Mouse (Mus musculus) MEL (cell line): ENCODE measurements around the gene Igf2bp3. TPM values are rescaled to one million over a fixed set of nuclear protein-coding genes. Genes with fewer than 3 reads are reported as not detected.

ENCODE experiments used
- DNase-seq: peaks from one replicate; pipeline ENCODE4 v3.0.0; 2011; ENCODE audit warnings: low read depth, low spot score
- H3K27ac ChIP-seq: 2 replicates; pipeline ENCODE4 v1.5.1; 2012; ENCODE audit warnings: low read depth, mild to moderate bottlenecking, control low read depth, low read length, moderate library complexity; ENCODE audit not compliant: control insufficient read depth
- H3K27me3 ChIP-seq, 2 experiments: fragments of 150-350 bp in 1 of 2; sonication (generic) in 1 of 2; 2 replicates each; pipeline ENCODE4 v1.6.1; 2012; ENCODE audit warnings: low read length in 2 of 2, mild to moderate bottlenecking in 2 of 2, improper control_type of control experiment in 1 of 2, moderate library complexity in 1 of 2; ENCODE audit not compliant: insufficient read depth in 2 of 2, control insufficient read depth in 1 of 2
- H3K36me3 ChIP-seq, 2 experiments: 2 replicates each; pipeline ENCODE4 v1.6.1; 2012 to 2014; ENCODE audit warnings: low read length in 2 of 2, improper control_type of control experiment in 1 of 2, inconsistent platforms in 1 of 2, mild to moderate bottlenecking in 1 of 2; ENCODE audit not compliant: insufficient read depth in 2 of 2, control insufficient read depth in 1 of 2
- H3K4me1 ChIP-seq, 2 experiments: fragments of 150-350 bp in 1 of 2; sonication (generic) in 1 of 2; 2 replicates each; pipeline ENCODE4 v1.6.1; 2012; ENCODE audit warnings: low read length in 2 of 2, improper control_type of control experiment in 1 of 2, mild to moderate bottlenecking in 1 of 2; ENCODE audit not compliant: insufficient read depth in 2 of 2, control insufficient read depth in 1 of 2
- H3K4me3 ChIP-seq, 2 experiments: fragments of 150-350 bp in 1 of 2; sonication (generic) in 1 of 2; 2 replicates each; pipeline ENCODE4 v1.5.1; 2012; ENCODE audit warnings: low read depth in 2 of 2, low read length in 2 of 2, mild to moderate bottlenecking in 2 of 2, moderate library complexity in 2 of 2, control low read depth in 1 of 2, improper control_type of control experiment in 1 of 2; ENCODE audit not compliant: control insufficient read depth in 1 of 2, insufficient read depth in 1 of 2
- H3K79me2 ChIP-seq: 2 replicates; pipeline ENCODE4 v1.6.1; 2012; ENCODE audit warnings: mild to moderate bottlenecking, low read length, moderate library complexity; ENCODE audit not compliant: control insufficient read depth, poor library complexity, insufficient read depth
- H3K9ac ChIP-seq: 2 replicates; pipeline ENCODE4 v1.6.1; 2012; ENCODE audit warnings: low read depth, mild to moderate bottlenecking, control low read depth, low read length, moderate library complexity; ENCODE audit not compliant: control insufficient read depth, poor library complexity, severe bottlenecking
- H3K9me3 ChIP-seq: fragments of 150-350 bp; sonication (generic); replicated peaks from 2 replicates; pipeline ENCODE4 v1.6.1; 2012; ENCODE audit warnings: mild to moderate bottlenecking, low read length, improper control_type of control experiment, moderate library complexity; ENCODE audit not compliant: insufficient read depth
- BHLHE40 ChIP-seq: IDR thresholded peaks from 2 replicates; pipeline ENCODE4 v1.6.1; 2012; ENCODE audit warnings: low read depth, mild to moderate bottlenecking, inconsistent platforms, low read length, improper control_type of control experiment, borderline replicate concordance
- CHD2 ChIP-seq: IDR thresholded peaks from 2 replicates; pipeline ENCODE4 v1.6.1; 2011; ENCODE audit warnings: low read length, improper control_type of control experiment
- GABPA ChIP-seq: IDR thresholded peaks from 2 replicates; pipeline ENCODE4 v1.6.1; 2012; ENCODE audit warnings: low read depth, mild to moderate bottlenecking, inconsistent platforms, low read length, improper control_type of control experiment, moderate library complexity
- GATA1 ChIP-seq: IDR thresholded peaks from 2 replicates; pipeline ENCODE4 v1.6.1; 2011; ENCODE audit warnings: low read depth, low read length, improper control_type of control experiment
- HCFC1 ChIP-seq: IDR thresholded peaks from 2 replicates; pipeline ENCODE4 v1.6.1; 2012; ENCODE audit warnings: low read depth, mild to moderate bottlenecking, inconsistent platforms, low read length, improper control_type of control experiment, moderate library complexity
- MAFK ChIP-seq: IDR thresholded peaks from 2 replicates; pipeline ENCODE4 v1.6.1; 2011; ENCODE audit warnings: low read depth, mild to moderate bottlenecking, low read length, improper control_type of control experiment, borderline replicate concordance
- MAX ChIP-seq: IDR thresholded peaks from 2 replicates; pipeline ENCODE4 v1.6.1; 2011; ENCODE audit warnings: low read length, improper control_type of control experiment
- MAZ ChIP-seq: IDR thresholded peaks from 2 replicates; pipeline ENCODE4 v1.6.1; 2012; ENCODE audit warnings: low read depth, mild to moderate bottlenecking, inconsistent platforms, low read length, improper control_type of control experiment
- MXI1 ChIP-seq: IDR thresholded peaks from 2 replicates; pipeline ENCODE4 v1.6.1; 2011; ENCODE audit warnings: mild to moderate bottlenecking, low read depth, low read length, improper control_type of control experiment
- MYB ChIP-seq: IDR thresholded peaks from 2 replicates; pipeline ENCODE4 v1.6.1; 2011; ENCODE audit warnings: mild to moderate bottlenecking, low read depth, low read length, improper control_type of control experiment
- NELFE ChIP-seq: IDR thresholded peaks from 2 replicates; pipeline ENCODE4 v1.6.1; 2011; ENCODE audit warnings: low read depth, low read length, improper control_type of control experiment
- NRF1 ChIP-seq: IDR thresholded peaks from 2 replicates; pipeline ENCODE4 v1.6.1; 2014; ENCODE audit warnings: low read depth, mild to moderate bottlenecking, inconsistent platforms, low read length, improper control_type of control experiment, moderate library complexity; ENCODE audit not compliant: poor library complexity, insufficient read depth, severe bottlenecking
- POLR2AphosphoS5 ChIP-seq: IDR thresholded peaks from 2 replicates; pipeline ENCODE4 v1.6.1; 2012; ENCODE audit warnings: low read depth, borderline replicate concordance, mild to moderate bottlenecking, inconsistent platforms, low read length, moderate library complexity, mixed read lengths
- RCOR1 ChIP-seq: IDR thresholded peaks from 2 replicates; pipeline ENCODE4 v1.6.1; 2012; ENCODE audit warnings: low read depth, mild to moderate bottlenecking, inconsistent platforms, low read length, improper control_type of control experiment
- TCF12 ChIP-seq: IDR thresholded peaks from 2 replicates; pipeline ENCODE4 v1.6.1; 2014; ENCODE audit warnings: low read depth, mild to moderate bottlenecking, inconsistent platforms, low read length, improper control_type of control experiment, moderate library complexity
- UBTF ChIP-seq: IDR thresholded peaks from 2 replicates; pipeline ENCODE4 v1.6.1; 2012; ENCODE audit warnings: low read depth, mild to moderate bottlenecking, inconsistent platforms, low read length, improper control_type of control experiment, moderate library complexity, borderline replicate concordance; ENCODE audit not compliant: insufficient read depth
- USF2 ChIP-seq, 2 experiments: IDR thresholded peaks; 2 replicates each; pipeline ENCODE4 v1.6.1; 2011 to 2012; ENCODE audit warnings: improper control_type of control experiment in 2 of 2, low read length in 2 of 2, borderline replicate concordance in 1 of 2, inconsistent platforms in 1 of 2, low read depth in 1 of 2, mild to moderate bottlenecking in 1 of 2; ENCODE audit not compliant: insufficient read depth in 1 of 2
- polyA plus RNA-seq, 2 experiments: library from polyadenylated mRNA; stranded (reverse) in 1 of 2; unstranded in 1 of 2; fragments of >175 nt in 1 of 2; fragments of >200 nt in 1 of 2; gene quantifications; 2 replicates each; pipeline versions ENCODE4 v1.2.1 to v1.2.4; 2012; ENCODE audit warnings: low replicate concordance in 2 of 2, low read depth in 1 of 2; ENCODE audit not compliant: insufficient read length in 2 of 2, insufficient read depth in 1 of 2, missing spikeins in 1 of 2
- total RNA-seq: library from RNA; depleted of rRNA; stranded (reverse); fragments of 300-350 nt; gene quantifications from 2 replicates; pipeline ENCODE4 v1.2.3, GENCODE M21; 2012

Igf2bp3 gene
- total and polyA plus RNA-seq, 3 experiments = 0.12 to 0.29 TPM; not detected in 1

DNA sequence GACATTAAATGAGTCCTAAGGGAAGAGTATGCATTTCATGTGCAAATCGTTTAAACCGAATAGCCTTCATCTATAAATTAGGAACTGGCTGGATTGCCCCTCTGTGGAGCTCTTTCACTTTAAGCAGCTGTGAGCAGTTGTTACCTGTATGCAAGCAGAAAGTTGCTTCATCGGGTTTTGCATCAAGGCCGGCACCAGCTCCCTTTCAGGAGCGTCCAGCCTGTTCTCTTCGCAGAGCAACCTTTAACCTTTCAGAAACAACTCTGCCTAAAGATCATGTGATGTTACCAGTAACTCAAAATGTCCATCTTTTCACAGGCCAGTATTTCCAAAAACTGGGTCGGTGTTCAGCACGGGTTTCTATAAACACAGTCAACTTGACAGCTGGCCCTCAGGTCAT lies 167.8 kb downstream of the Igf2bp3 start:
- Histone ChIP-seq H3K36me3 (no peaks in the 10 kb centered on the region), H3K4me1 (no peaks in the 10 kb centered on the region), H3K27ac (no peak overlapping the region), H3K9ac (no peak overlapping the region), H3K27me3 (no peaks in the 10 kb centered on the region; a peak in 2 of 4 replicates), H3K4me3 (no peak overlapping the region), H3K9me3 (no peaks in the 10 kb centered on the region), H3K79me2 (no peaks in the 10 kb centered on the region)
- no peak for TF ChIP-seq BHLHE40
- no peak for TF ChIP-seq USF2 (IDR thresholded peaks at IDR 0.05; ENCODE audit: borderline replicate concordance in 1 of 2, insufficient read depth in 1 of 2, low read depth in 1 of 2, low read length in 2 of 2)
- DNase-seq = no peak

DNA sequence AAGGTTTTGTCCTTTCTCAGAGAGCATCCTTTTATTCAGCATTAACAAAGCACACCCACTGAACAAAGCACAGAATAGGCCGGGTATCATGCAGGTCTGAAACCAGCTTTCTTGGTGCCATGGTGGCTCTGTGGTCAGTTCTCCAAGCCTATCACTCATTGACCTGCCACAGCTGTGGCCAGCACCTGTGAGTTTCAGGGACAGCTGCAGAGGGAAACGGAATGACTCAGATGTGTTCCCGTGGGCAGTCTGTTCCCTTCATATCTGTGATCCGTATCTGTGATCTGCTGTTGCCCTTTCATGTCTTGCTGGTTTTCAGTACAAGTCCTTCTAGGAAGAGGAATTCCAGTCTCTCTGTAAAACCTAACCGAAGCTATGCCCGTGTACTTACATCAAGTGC lies 168.3 kb downstream of the Igf2bp3 start:
- no peak overlapping the region for H3K9ac ChIP-seq
- H3K27me3 ChIP-seq = no peaks in the 10 kb centered on the region; a peak in 2 of 4 replicates
- H3K4me1 ChIP-seq = no peaks in the 10 kb centered on the region
- no peaks in the 10 kb centered on the region for H3K9me3 ChIP-seq
- H3K36me3 ChIP-seq = no peaks in the 10 kb centered on the region
- TF ChIP-seq GABPA (no peak), UBTF (no peak), MAZ (no peak), NELFE (no peak), MAFK (no peak), GATA1 (no peak), POLR2AphosphoS5 (no peak), NRF1 (no peak), USF2 (IDR thresholded peaks at IDR 0.05; ENCODE audit: borderline replicate concordance in 1 of 2, insufficient read depth in 1 of 2, low read depth in 1 of 2, low read length in 2 of 2) (no peak), MAX (no peak), CHD2 (no peak), HCFC1 (no peak), RCOR1 (no peak), MYB (no peak), MXI1 (no peak), TCF12 (no peak)
- DNase-seq = no peak
- no peak overlapping the region for H3K4me3 ChIP-seq
- no peak overlapping the region for H3K27ac ChIP-seq
- H3K79me2 ChIP-seq = no peaks in the 10 kb centered on the region
